Mouse (Mus musculus) MEL (cell line): Measurements from ENCODE around the gene Sgms1. TPM values are rescaled to one million over a fixed set of nuclear protein-coding genes. Genes with fewer than 3 reads are reported as not detected.

Source experiments
- DNase-seq: peaks from one replicate; pipeline ENCODE4 v3.0.0; 2011; ENCODE audit warnings: low read depth, low spot score
- H3K27ac ChIP-seq: 2 replicates; pipeline ENCODE4 v1.5.1; 2012; ENCODE audit warnings: low read depth, mild to moderate bottlenecking, control low read depth, low read length, moderate library complexity; ENCODE audit not compliant: control insufficient read depth
- H3K27me3 ChIP-seq, 2 experiments: fragments of 150-350 bp in 1 of 2; sonication (generic) in 1 of 2; 2 replicates each; pipeline ENCODE4 v1.6.1; 2012; ENCODE audit warnings: low read length in 2 of 2, mild to moderate bottlenecking in 2 of 2, improper control_type of control experiment in 1 of 2, moderate library complexity in 1 of 2; ENCODE audit not compliant: insufficient read depth in 2 of 2, control insufficient read depth in 1 of 2
- H3K36me3 ChIP-seq, 2 experiments: 2 replicates each; pipeline ENCODE4 v1.6.1; 2012 to 2014; ENCODE audit warnings: low read length in 2 of 2, improper control_type of control experiment in 1 of 2, inconsistent platforms in 1 of 2, mild to moderate bottlenecking in 1 of 2; ENCODE audit not compliant: insufficient read depth in 2 of 2, control insufficient read depth in 1 of 2
- H3K4me1 ChIP-seq, 2 experiments: fragments of 150-350 bp in 1 of 2; sonication (generic) in 1 of 2; 2 replicates each; pipeline ENCODE4 v1.6.1; 2012; ENCODE audit warnings: low read length in 2 of 2, improper control_type of control experiment in 1 of 2, mild to moderate bottlenecking in 1 of 2; ENCODE audit not compliant: insufficient read depth in 2 of 2, control insufficient read depth in 1 of 2
- H3K4me3 ChIP-seq, 2 experiments: fragments of 150-350 bp in 1 of 2; sonication (generic) in 1 of 2; 2 replicates each; pipeline ENCODE4 v1.5.1; 2012; ENCODE audit warnings: low read depth in 2 of 2, low read length in 2 of 2, mild to moderate bottlenecking in 2 of 2, moderate library complexity in 2 of 2, control low read depth in 1 of 2, improper control_type of control experiment in 1 of 2; ENCODE audit not compliant: control insufficient read depth in 1 of 2, insufficient read depth in 1 of 2
- H3K79me2 ChIP-seq: 2 replicates; pipeline ENCODE4 v1.6.1; 2012; ENCODE audit warnings: mild to moderate bottlenecking, low read length, moderate library complexity; ENCODE audit not compliant: control insufficient read depth, poor library complexity, insufficient read depth
- H3K9ac ChIP-seq: 2 replicates; pipeline ENCODE4 v1.6.1; 2012; ENCODE audit warnings: low read depth, mild to moderate bottlenecking, control low read depth, low read length, moderate library complexity; ENCODE audit not compliant: control insufficient read depth, poor library complexity, severe bottlenecking
- H3K9me3 ChIP-seq: fragments of 150-350 bp; sonication (generic); replicated peaks from 2 replicates; pipeline ENCODE4 v1.6.1; 2012; ENCODE audit warnings: mild to moderate bottlenecking, low read length, improper control_type of control experiment, moderate library complexity; ENCODE audit not compliant: insufficient read depth
- BHLHE40 ChIP-seq: IDR thresholded peaks from 2 replicates; pipeline ENCODE4 v1.6.1; 2012; ENCODE audit warnings: low read depth, mild to moderate bottlenecking, inconsistent platforms, low read length, improper control_type of control experiment, borderline replicate concordance
- ELF1 ChIP-seq: IDR thresholded peaks from 2 replicates; pipeline ENCODE4 v1.6.1; 2014; ENCODE audit warnings: low read depth, mild to moderate bottlenecking, inconsistent platforms, low read length, improper control_type of control experiment, moderate library complexity
- HCFC1 ChIP-seq: IDR thresholded peaks from 2 replicates; pipeline ENCODE4 v1.6.1; 2012; ENCODE audit warnings: low read depth, mild to moderate bottlenecking, inconsistent platforms, low read length, improper control_type of control experiment, moderate library complexity
- MAFK ChIP-seq: IDR thresholded peaks from 2 replicates; pipeline ENCODE4 v1.6.1; 2011; ENCODE audit warnings: low read depth, mild to moderate bottlenecking, low read length, improper control_type of control experiment, borderline replicate concordance
- MYC ChIP-seq: IDR thresholded peaks from 2 replicates; pipeline ENCODE4 v1.6.1; 2011; ENCODE audit warnings: low read depth, mild to moderate bottlenecking, low read length, improper control_type of control experiment, moderate library complexity
- NRF1 ChIP-seq: IDR thresholded peaks from 2 replicates; pipeline ENCODE4 v1.6.1; 2014; ENCODE audit warnings: low read depth, mild to moderate bottlenecking, inconsistent platforms, low read length, improper control_type of control experiment, moderate library complexity; ENCODE audit not compliant: poor library complexity, insufficient read depth, severe bottlenecking
- USF1 ChIP-seq: IDR thresholded peaks from 2 replicates; pipeline ENCODE4 v1.6.1; 2014; ENCODE audit warnings: low read depth, mild to moderate bottlenecking, inconsistent platforms, low read length, improper control_type of control experiment, moderate library complexity
- USF2 ChIP-seq, 2 experiments: IDR thresholded peaks; 2 replicates each; pipeline ENCODE4 v1.6.1; 2011 to 2012; ENCODE audit warnings: improper control_type of control experiment in 2 of 2, low read length in 2 of 2, borderline replicate concordance in 1 of 2, inconsistent platforms in 1 of 2, low read depth in 1 of 2, mild to moderate bottlenecking in 1 of 2; ENCODE audit not compliant: insufficient read depth in 1 of 2
- ZNF384 ChIP-seq: IDR thresholded peaks from 2 replicates; pipeline ENCODE4 v1.6.1; 2012; ENCODE audit warnings: low read depth, mild to moderate bottlenecking, inconsistent platforms, low read length, improper control_type of control experiment
- polyA plus RNA-seq, 2 experiments: library from polyadenylated mRNA; stranded (reverse) in 1 of 2; unstranded in 1 of 2; fragments of >175 nt in 1 of 2; fragments of >200 nt in 1 of 2; gene quantifications; 2 replicates each; pipeline versions ENCODE4 v1.2.1 to v1.2.4; 2012; ENCODE audit warnings: low replicate concordance in 2 of 2, low read depth in 1 of 2; ENCODE audit not compliant: insufficient read length in 2 of 2, insufficient read depth in 1 of 2, missing spikeins in 1 of 2
- total RNA-seq: library from RNA; depleted of rRNA; stranded (reverse); fragments of 300-350 nt; gene quantifications from 2 replicates; pipeline ENCODE4 v1.2.3, GENCODE M21; 2012

Gene Sgms1
- total and polyA plus RNA-seq, 3 experiments, result 16.3 to 18.5 TPM; not detected in 1

DNA sequence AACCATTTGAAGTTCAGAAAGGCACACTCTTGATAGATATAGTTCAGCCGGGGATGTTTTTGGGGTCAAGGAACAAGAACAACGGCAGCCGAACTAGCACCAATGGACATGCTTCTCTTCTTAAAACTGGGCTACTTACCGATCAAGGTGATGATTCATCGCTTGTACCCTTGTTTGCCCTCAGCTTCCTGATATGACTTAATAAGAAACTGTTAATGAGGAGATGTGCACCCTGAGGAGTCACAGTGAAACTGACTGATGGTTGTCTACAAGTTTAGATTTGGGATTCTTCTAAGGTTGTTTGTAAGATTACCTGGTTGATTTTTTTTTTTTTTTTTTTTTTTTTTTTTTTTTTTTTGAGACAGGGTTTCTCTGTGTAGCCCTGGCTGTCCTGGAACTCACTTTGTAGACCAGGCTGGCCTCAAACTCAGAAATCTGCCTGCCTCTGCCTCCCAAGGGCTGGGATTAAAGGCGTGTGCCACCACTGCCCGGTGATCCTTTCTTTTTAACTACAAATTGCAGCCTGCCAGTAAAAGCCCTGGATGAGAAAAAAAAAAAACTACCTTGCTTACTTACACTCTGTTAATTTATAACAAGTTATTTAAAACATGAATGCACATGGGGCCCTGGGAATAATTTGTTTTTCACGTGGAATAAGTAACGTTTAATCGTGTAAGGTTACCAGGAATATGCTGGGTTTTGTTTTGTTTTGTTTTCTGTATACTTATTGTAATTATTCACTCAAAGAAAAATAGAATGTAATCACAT is 126.5 kb downstream of the Sgms1 start:
- TF ChIP-seq USF1 (no peak), ELF1 (no peak), NRF1 (no peak), HCFC1 (no peak), USF2 (IDR thresholded peaks at IDR 0.05; ENCODE audit: borderline replicate concordance in 1 of 2, insufficient read depth in 1 of 2, low read depth in 1 of 2, low read length in 2 of 2) (no peak), BHLHE40 (no peak), ZNF384 (peak; percentile 52; the same call in 1 of the 2 replicates), MYC (no peak)
- H3K79me2 ChIP-seq, result no peaks in the 10 kb centered on the region; the same call in 1 of the 2 replicates
- H3K4me1 ChIP-seq, result peaks cover 26 to 43% of the 10 kb centered on the region in 2 experiments
- H3K9ac ChIP-seq, result no peak overlapping the region
- H3K36me3 ChIP-seq, result peaks cover 0 to 62% of the 10 kb centered on the region in 2 experiments; a peak in 2 of 4 replicates
- H3K4me3 ChIP-seq, result no peak overlapping the region
- no peak for DNase-seq
- H3K27ac ChIP-seq, result no peak overlapping the region
- H3K27me3 ChIP-seq, result no peaks in the 10 kb centered on the region
- H3K9me3 ChIP-seq, result no peaks in the 10 kb centered on the region

DNA sequence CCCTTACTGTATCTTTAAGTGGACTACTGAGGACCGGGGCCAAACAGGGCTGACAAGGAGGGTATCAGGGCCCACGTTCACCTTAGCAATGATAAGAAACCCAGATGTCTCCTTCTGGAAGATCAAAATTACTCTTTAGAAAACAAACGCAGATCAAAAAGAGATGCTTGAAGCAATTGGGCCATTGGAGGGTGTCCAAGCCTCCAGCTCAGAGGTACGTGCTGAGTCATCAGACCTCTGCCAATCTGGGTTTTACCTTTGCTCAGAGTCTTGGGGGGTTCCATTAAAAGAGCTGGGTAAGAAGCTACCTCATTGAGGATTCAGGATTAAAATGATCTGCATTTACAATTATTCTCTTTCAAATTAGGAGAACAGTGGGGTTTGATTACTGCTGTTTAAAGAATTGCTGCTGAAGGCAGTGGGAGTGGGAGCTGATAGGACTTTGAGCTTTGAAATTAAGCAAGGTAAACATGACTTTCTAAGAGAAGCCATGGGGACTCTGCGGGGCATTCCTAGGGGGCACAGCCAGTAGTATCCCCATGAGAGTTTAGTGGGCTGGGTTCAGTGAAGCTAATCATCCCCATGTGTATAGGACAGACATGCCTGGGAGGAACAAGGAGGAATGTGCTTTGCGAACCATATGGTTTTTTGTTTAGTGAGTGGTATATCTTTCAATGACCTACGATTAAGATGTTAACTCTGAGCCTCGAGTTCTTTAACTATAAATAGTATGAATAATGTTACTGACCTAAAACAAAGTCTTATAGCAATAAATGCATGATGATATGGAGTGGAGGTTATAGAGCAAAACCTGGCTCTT is 128.4 kb downstream of the Sgms1 start:
- H3K27ac ChIP-seq, result 0 out of 2 replicates have a peak overlapping the region, but pooled peaks have one; percentile 4
- no peak overlapping the region for H3K9ac ChIP-seq
- H3K36me3 ChIP-seq, result peaks cover 0 to 62% of the 10 kb centered on the region in 2 experiments; a peak in 2 of 4 replicates
- TF ChIP-seq MYC, result no peak
- 0 out of 2 replicates have a peak, but pooled peaks have one; percentile 6 for TF ChIP-seq MAFK
- H3K4me1 ChIP-seq, result peaks cover 31 to 48% of the 10 kb centered on the region in 2 experiments
- no peak for DNase-seq
- no peaks in the 10 kb centered on the region for H3K9me3 ChIP-seq
- no peaks in the 10 kb centered on the region for H3K27me3 ChIP-seq
- no peaks in the 10 kb centered on the region; the same call in 1 of the 2 replicates for H3K79me2 ChIP-seq
- no peak overlapping the region for H3K4me3 ChIP-seq
